Mouse (Mus musculus) olfactory bulb, adult 2 months (tissue): Measurements from ENCODE around the gene Hoxd3.

Source experiments
- CTCF ChIP-seq: fragments of 200-500 bp; IDR thresholded peaks from 2 replicates; pipeline ENCODE4 v1.5.1; 2012; ENCODE audit warnings: low read depth, mild to moderate bottlenecking, low read length, moderate library complexity; ENCODE audit not compliant: insufficient read depth
- POLR2A ChIP-seq: fragments of 200-500 bp; IDR thresholded peaks from 2 replicates; pipeline ENCODE4 v1.6.1; 2012; ENCODE audit warnings: mild to moderate bottlenecking, low read depth, low read length, moderate library complexity; ENCODE audit not compliant: insufficient read depth

DNA sequence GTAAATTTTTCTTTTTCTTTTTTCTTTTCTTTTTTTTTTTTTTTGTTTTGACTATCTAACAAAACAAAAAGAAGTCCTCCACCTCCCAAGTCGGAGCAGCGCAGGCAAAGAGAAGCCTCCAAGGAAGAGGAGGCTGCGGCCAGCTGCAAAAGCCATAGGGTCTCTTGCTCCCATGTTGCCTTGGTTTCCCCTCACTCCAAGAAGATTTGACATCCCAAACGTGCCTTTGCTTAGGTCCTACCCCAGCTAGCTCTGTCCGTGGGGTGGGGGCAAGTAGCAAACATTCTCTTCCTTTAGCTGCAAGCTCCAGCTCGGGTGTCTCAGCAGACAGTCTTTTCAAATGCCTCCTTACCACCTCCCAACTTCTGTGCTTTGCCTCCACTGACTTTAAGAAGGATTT, 22.0 kb downstream of the Hoxd3 start:
- TF ChIP-seq CTCF (no peak), POLR2A (no peak)
